Mouse (Mus musculus) spleen, adult 18-20 months (tissue): Measurements from ENCODE around the gene Gtpbp1.
A peak's percentile ranks its signal among the peaks of the same experiment; 100 is the strongest.

Experiments used
- DNase-seq, 2 experiments: peaks; one replicate each; pipeline ENCODE4 v3.0.0; 2022; ENCODE audit warnings: mixed read lengths in 2 of 2

The Gtpbp1 gene

DNA sequence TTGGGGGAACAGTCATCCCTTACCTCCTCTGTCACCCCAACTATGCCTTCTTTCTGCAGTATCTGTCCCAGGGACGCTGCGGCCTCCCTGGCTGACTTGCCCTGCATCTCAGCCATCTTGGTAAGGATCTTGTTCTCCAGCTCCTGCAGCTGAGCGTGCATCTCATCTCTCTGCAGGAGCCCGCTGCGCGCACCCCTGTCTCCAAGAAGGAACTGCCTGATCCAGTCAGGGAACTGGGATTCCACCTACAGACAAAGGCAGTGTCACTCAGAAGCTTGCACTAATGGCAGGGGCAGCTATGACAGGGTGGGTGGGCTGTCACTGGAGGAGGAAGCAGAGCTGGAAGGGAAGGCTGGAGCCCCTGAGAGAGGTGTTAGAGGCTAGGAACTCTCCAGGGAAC is 37.2 kb downstream of the Gtpbp1 start:
- no peak for DNase-seq

DNA sequence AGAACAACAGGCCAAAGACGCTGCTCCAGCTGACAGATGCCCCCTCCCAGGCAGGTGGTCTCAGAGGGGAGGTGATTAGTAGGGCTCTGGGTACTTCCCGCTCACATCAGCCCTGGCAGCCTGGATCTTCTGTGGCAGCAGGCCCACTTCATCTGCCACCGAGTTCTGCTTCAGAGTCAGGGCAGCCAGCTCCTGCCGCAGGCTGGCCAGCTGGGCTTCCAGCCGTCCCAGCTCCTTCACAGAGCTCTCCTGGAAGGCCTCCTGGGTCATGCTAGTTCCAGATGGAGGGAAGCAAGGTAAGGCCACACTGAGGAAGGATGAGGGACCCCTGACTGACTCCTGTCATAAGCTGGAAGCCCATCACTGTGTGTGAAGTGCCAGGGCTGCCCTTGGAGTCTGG is 37.7 kb downstream of the Gtpbp1 start:
- no peak for DNase-seq

DNA sequence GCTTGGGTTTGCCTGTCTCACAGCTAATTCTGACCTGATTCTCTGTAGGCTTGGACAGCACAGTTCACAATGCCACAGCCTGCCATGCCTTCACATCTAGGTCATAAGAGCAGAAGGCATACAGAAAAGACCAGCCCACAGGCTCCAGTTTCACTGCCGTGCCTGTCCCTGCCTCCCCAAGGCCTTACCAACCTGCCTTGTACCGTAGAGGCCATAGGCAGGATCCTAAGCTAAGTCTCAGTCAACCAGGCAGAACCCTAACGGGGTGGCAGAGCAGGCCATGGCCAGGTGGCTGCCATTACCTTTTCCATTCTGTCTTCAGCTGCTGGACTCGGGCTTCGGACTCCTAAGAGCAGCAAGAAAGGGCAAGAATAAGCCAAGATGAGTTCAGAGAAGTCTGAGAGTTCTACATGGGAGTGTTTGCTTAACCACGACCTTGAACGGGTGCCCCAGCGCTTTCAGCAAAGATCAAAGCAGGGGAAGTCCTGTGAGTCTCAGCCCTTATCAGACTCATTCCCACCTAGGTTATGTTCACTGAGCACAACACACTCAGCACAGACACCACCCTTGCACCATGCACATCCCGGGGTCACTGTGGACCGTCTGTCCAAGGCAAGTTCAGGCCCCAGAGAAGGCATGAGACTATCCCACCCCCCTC is 38.2 kb downstream of the Gtpbp1 start:
- DNase-seq = no peak

DNA sequence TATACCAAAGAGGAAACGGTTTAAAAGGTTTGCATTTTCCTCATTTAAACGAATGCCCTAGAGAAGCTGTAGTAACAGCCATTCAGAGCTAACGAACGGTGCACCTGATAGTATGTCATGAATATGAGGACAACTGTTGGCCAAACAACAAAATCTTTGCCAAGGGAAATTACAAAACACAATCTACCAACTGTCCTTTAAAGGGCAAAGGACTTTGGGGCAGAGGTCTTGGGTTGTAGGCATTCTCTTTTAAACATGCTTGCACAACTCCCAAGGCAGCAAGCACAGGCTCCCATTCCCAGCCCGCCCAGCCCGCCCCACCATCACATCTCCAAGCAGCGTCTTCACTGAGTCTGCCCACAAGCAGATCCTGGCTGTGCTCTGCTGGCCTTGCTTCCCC is 40.9 kb downstream of the Gtpbp1 start:
- no peak for DNase-seq

DNA sequence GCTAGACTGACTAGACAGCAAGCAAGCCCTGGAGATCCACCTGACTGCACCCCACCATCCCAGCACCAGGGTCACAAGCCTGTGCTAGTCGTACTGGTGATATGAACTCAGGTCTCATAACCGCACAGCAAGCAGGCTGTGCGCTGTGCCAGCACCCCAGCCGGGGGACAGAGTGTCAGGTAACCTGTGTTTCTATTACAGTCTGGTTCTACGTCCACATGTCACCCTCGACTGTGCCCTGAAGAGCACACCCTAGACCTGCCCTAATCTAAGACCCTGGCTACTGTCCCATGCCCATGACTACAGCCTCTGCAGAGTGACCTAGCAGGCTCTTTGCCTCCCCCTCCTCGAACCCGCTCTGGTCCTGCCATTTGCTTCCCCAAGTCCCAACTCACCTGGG is 42.5 kb downstream of the Gtpbp1 start:
- DNase-seq = no peak

DNA sequence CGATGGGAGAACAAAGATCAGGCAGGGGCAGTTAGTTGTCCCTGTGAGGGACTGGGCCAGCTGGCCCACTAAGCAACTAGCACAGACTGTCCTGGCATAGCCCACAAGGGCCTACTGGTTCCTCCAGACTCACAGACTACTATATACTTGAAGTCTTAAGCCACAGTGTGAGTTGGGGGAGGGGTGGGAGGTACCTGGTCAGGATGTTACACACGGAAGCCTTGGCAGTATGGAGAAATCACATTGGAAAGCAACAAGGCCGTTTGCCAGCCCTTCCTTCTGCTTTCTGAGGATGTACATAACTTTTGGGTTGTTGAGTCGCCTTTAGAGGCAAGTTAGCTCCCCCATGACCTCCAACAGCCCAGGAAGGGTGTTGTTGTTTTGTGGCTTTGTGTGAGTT is 43.0 kb downstream of the Gtpbp1 start:
- no peak for DNase-seq

DNA sequence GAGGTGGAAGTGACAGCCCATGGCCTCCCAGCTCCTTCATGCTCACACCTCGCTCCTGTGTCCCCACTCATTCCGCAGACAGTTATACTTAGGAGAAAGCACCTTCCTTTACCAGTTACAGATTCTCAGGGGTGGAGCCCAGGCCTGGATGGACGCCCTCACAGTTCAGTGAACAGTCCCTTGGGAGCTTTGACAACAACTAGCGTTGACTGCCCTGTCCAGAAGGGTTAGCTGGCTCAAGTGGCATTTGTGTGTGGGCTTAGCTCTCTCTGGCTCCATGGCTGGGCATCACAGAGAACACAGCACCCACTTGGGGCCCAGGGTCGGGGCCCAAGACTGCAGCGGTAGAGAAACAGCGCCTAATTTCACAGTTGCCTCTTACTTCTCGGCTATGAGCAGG is 43.7 kb downstream of the Gtpbp1 start:
- DNase-seq = no peak

DNA sequence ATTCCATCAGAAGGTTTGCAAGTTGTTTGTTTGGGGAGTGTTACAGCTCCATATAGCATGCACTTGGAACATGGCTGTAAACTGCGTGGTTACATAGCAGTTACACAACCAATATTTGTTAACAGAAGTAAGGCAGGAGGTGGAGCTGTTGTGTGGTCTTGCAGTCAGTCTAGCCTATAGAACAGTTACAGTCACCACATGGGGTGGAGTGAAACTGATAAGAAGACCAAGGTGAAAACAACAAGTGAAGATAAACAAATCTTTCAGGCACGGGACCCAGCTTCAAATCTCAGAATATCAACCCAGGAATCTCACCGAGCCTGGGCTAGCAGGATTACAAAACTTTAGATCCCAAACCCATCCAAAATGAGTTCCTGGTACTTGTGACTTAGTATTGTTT is 50.1 kb downstream of the Gtpbp1 start:
- no peak for DNase-seq

DNA sequence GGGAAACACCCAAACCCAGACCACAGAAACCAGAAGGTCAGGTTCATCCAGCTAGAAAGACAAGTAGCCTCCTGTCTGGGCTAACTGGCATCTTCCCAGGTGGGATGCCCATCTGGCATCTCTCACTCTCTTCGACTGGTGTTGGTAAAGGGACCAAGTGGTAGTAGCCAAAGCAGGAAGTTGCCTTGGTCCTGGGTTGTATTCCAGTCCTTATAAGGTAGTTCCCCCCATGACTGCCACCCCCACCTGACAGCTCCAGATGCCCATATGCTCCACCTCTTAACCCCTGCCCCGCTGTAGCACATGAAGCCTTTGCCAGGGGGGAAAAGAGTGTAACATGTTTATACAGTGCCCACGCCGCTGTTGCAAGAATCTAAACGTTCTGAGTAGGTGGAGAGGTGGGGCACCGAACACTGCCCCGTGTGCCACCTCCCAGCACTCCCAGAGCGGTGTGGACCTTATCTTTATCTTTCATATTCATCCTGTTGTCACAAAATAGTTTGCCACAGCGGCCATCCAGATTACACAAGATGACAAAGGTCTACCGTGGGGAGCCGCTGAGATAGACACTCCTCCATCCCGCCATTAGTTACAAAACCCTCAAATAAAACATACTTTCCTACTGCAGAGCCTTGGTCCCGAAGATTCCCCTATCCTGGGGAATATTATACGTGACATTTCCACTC is 50.7 kb downstream of the Gtpbp1 start:
- peak; percentile 29 to 31 for DNase-seq

DNA sequence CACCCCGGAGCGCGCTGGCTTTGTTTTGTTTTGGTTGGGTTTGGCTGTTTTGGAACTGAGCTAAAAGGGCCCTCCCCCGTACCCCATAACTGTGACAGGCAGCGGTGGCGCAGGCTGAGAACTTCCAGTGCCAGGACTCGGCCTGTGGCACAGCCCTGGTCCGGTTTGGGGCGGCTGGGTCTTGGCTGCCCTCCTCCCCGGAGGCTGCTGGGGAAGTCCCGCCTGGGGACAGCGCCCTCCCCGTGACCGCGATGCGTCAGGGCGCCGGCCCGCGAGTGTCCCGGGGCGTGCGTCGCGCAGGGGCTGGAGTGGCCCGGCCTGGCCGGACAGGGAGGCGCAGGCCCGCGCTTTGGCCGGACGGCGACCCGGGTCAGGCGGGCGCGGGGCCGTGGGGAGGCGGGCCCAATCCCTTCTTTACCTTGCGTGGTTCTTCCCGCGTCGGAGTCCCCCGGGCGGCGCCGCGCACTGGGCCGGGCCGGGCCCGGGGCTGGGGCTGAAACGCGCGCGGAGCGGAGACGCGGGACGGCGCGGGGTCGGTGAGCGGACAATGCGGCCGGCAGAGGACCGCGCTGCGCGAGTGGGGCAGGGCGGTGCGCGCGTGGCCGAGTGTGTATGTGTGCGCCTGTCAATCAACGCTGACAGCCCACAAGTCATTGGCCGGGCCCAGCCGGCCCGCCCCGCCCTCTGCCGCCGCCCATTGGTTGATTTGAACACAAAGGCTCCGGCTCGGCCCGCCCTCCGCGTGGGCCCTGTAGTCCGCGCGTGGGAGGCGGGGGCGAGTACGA is 51.5 kb downstream of the Gtpbp1 start, which contains the start of gene Sun2:
Gene Sun2, minus strand, starts transcription at position 616 of the 785 bp plus-strand sequence.
- peak; percentile 85 to 91 for DNase-seq

DNA sequence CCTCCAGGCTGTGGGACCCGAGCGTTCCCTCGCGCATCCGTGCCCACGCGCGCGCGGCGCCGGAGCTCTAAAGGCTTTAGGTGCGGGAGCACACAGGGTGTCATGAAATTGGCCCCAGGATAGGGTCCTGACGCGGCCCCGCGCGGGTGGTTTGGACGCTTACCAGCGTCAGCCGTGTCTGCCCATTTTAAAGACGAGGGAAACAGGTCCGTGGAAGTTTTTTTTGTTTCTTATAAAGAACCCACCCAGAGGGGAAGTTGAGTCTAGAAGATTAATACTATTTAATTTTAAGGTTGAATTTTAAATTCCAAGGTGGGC is 52.0 kb downstream of the Gtpbp1 start:
- no peak for DNase-seq

DNA sequence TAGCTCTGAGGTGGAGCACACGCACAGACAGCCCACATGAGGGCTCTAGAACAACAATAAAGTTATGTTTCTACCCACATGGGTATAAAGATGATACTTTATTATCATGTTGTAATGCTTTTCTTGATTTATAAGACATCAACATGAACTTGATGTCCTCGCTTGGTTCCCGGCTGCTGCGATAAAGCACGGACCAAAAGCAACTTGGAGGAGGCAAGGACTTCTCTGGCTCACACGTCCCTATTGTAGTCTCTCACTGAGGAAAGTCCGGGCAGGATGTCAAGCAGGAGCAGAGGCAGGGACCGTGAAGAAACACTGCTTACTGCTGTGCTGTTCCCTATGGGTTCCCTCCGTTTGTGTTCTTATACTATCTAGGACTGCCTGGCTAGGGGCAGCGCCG is 53.4 kb downstream of the Gtpbp1 start:
- DNase-seq = no peak

DNA sequence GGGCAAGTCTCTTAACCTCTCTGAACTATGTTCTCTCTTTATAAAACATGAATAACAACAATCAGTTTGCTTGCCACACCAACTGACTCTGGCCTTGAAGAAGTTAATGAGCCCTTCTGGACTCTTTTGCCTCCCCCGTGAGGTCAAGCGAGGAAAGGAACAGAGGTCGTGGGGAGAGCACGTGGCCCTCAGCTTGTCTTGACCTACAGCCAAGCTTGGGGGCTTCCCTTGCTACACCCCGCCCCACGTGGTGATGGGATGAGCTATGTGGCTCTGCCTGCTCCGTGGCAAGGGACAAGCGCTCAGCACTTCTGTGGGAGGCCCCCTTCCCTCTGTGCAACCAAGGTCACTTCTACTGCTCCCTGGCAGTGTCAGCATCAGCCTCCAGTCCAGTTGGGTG is 54.1 kb downstream of the Gtpbp1 start:
- DNase-seq = no peak

DNA sequence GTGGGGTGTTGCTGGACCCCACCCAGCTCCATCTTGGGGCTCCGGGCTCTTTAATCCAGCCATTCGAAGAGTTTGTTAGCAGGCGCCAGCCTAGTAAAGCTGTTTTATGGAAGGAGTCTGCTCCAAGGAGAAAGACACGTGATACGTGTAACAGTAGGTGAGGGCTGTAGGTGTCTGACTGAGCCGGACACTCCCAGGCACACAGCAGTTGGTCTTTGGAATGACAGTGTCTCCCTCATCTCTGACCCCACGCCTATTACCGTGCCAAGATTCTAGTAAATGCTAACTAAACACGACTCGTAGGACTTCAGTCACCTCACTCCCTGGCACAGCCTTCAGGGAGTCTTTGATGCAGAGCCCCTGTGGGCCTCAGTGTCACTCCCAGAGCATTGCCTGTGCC is 54.7 kb downstream of the Gtpbp1 start:
- no peak for DNase-seq

DNA sequence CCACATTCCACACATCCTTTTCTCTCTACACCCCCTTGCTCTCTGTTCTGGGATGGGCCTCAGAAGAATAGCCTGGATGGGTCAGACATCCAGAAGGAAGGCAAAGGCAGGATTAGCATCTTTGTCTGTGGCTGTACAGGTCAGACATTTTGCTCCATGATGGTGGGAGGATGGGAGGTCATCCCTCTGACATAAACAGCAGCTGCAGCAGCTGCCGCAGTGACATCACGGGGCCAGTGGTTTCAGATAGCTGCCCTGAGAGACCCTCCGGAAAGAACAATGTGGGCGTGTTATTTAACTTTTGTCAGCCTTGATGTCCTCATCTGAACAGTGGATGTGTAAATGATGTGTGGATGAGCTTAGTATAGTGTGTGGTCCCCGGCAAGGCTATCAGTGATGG is 55.2 kb downstream of the Gtpbp1 start:
- DNase-seq = no peak

DNA sequence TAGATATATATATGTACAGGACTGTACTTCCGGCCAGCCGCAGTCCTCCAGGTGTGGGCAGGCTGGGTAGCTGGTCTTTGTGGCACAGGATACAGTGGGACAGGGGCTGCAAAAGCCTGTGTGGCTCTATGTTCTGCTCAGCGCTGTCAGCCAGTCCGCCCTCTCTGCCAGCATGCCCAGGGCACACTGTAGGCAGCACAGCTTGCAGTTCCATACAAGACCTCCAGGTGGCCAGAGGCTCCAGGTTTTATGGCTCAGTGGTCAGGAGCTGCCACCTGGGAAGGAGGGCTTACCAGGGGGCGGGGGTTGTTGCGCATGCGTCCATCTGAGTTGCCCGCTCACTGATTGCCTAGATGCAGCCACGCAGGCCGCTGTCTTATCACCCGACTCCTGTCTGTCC is 57.4 kb downstream of the Gtpbp1 start:
- DNase-seq = no peak

DNA sequence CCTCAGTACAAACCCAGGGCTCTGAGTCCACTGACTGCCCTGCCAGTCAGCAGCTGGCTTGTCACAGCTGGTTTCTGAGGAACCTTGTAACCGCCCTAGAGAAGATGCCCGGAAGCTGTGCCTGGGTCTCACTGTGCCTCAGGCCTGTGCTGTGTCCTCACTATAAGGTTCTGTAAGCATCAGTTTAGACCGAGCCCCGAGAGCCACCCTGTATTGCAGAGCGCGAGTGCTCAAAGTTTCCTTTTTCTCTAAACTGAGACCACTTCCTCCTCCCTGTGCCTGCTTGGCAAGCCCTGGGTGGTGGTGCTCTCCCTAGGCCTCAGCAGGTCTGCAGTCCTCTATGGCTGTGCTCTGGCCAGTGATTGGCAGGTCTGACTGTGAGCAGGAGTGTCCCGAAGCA is 58.5 kb downstream of the Gtpbp1 start:
- no peak for DNase-seq

DNA sequence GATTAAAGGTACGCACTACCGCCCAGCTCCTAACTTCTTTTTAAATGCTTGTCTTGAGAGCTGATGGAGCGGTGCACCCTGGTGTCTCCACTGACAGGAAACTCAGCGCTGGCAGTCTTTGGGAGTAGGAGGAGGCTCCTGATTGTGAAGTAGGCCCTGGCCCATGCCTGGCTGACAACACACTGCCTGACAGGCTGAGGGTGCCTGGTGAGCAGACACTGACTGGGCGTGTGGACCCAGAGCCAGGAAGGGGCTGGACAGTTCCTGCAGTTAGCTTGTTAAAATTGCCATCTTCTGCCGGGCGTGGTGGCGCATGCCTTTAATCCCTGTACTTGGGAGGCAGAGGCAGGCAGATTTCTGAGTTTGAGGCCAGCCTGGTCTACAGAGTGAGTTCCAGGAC is 59.6 kb downstream of the Gtpbp1 start:
- DNase-seq = no peak

DNA sequence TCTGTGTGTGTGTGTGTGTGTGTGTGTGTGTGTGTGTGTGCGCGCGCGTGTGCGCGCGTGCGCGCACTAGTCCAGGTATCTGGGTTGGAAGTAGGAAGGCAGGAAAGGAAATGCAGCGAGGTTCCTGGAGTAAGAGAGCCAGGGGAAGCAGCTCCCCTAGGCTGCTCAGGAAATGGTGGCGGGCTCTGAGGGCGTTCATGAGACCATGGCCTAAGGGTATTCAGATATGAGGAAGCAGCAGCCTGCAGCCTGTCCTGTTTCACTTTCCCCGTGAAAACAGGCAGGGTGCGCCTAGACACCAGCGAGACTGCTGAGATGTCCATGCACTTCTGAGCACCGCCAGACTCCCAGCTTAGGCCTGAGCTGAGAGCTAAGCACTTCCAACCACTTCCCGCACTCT is 61.1 kb downstream of the Gtpbp1 start:
- peak; percentile 36 to 48 for DNase-seq

DNA sequence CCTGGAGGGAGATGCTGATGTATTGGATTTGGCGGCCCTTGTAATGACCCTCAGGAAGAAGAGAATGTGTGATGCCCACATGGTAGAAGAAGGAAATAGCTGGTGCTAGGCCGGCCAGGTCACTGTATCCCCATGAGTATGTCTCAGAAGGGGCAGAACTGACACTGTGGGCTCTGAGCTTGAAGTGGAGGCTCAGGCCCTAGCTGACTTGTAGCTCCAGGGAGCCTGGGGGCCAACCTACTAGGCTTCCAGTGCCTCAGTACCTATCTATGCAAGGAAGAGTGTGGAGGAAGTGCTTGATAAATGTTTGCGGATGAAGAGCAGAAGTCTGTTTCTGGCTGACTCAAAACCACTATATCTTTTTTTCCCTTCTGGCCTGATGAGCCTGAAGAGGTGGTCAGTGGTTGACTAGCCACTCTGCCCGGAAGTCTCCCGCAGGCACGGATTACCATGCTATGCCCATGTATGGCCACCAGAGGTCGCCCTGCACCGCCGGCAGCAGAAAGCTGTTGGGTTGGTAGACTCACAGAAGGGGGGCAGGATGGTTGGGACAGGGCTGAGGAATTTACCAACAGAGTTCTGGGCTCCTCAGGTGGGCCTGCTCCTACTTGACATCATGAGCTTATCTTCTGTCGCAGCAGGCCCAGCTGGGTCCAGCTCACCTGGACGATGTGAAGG is 62.2 kb downstream of the Gtpbp1 start:
- peak; percentile 57 to 74 for DNase-seq

DNA sequence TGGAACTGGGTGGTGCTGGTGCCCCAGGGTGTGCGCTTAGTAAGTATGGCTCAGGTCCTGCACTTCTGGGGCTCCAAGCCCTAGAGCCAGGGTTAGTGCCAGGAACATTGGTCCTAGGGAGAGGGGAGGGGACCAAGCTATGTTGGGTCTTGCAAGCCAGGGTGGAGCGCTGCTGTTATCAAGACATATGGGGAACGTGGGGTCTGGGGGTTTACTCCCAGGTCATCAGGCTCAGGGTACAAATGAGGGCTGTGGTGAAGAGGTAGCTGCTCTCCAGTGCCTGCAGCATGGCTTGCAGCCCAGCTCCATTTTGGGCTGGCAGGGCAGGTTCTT is 62.7 kb downstream of the Gtpbp1 start:
- DNase-seq = no peak

DNA sequence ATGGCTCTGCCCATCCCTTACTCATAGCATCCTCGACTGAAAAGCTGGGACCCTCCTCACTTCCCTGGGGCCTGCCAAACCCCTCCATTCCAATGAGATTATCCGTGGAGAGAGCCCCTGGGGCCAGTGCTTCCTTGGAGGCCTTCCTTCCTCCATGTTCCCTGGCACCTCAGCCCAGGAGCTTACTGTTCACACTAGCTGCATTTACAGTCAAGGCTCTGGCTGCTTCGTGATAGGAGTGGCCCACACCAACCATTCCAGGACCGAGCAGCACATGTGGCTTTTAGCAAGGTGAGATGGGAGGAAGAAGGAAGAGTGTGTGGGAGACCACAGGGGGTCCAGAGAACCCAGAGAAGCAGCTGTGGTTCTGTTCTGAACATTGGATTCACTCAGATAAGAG is 63.2 kb downstream of the Gtpbp1 start:
- DNase-seq = no peak

DNA sequence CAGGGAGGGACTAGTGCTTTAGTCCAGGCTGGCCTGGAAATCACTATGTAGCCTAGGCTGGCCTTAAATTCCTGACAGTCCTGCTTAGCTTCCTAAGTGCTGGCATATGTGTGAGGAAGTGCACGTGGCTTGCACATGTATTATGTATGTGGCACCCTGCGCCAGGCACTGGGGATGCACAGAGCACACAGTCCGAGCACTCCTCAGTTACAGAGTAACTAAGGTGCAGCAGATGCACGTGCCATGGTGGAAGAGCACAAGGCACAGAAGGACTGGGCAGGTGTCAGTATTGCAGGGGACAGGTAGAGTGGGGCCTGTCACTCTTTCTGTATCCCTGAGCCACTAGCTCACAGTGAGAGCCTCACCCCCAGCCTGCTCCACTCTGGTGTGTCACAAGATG is 64.5 kb downstream of the Gtpbp1 start:
- DNase-seq = no peak
